Mouse (Mus musculus) heart, postnatal 10 days (tissue): ENCODE results near the gene Cds2. TPM values are rescaled to one million over a fixed set of nuclear protein-coding genes. Genes with fewer than 3 reads are reported as not detected.

Experiments
- DNase-seq, 2 experiments: peaks; one replicate each; pipeline ENCODE4 v3.0.0; 2021
- intact Hi-C: fragments of 180-260 bp; cut with DNase I; formaldehyde crosslinking; loops from one replicate; pipeline ENCODE4 v1.15.1; 2025
- total RNA-seq, 2 experiments: library from RNA; stranded (reverse); gene quantifications; 2 replicates each; pipeline ENCODE4 v1.2.3; 2021

The Cds2 gene
- total RNA-seq, 2 experiments from 2014 or later, result 82.3 to 85.3 TPM

DNA sequence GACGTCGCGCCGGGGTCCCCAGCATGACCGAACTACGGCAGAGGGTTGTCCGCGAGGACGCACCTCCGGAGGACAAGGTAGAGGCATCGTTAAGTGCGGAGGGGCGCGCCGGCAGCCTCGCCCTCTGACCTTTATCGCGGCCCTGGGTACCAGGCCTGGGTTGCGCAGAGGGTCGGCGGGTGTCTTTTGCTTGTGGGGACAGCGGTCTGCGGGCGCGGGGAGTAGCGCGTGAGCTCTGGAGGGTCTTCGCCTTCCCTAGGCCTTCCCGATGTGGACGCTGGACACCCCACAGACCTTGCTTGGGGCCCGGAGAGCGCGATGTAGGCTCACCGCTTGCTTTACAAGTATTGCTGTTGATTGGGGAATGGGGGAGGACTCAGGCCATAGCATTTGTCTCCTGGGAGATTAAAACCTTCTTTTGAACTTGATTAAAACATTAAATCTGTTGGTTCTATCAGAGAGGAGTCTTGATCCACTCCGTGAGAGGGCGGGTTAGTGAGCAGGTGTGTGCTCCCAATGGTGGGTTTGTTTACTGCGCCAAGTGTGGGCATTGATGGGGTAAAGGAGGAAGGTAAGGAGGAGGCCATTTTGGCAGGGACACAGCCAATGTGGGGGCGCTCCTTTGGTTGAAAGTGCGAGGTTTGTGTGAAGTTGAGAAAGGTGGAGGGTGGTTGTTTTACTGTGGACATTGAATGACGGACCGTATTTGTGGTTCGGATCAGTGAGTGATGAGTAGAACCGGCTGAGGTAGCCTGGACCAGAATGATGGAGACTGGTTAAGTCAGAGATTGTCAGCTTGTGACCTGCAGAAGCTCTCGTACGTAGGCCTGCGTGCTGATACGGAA lies 695 bp downstream of the Cds2 start:
- peak; percentile 42 to 53 for DNase-seq
- intact Hi-C loops, result loop anchor here (2.0 to 5.0 kb wide), 5 partner anchors 17 to 221 kb away; partner anchors contain the start of gene Prokr2

GRCm38 (mm10) chr2:132264266-132264710 lies 1.3 kb downstream of the Cds2 start:
- DNase-seq, result no peak
- intact Hi-C loops, result loop anchor here (2.0 to 5.0 kb wide), 2 partner anchors 17 to 123 kb away; partner anchors contain the start of gene Prokr2

DNA sequence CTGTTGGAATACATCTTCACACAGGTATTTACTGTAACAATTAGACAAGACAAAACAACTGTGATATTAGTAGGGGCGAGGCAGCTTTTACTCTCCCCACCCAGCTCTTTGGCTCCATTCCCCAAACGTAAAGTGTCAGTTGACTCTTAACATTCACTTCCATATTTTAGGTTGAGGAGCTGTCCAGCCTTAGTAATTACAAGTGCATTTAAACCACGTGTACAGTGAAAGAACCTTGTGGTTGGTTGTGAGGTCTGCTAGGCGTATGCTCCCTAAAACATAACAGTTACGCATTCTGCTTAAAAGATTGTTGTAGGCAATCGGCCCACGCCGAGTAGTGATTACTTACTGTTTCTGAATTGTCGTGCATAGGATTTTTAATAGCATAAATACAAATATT lies 2.2 kb downstream of the Cds2 start:
- intact Hi-C loops, result loop anchor here (2.0 kb wide), 1 partner anchor 16 kb away; no protein-coding TSS in a partner anchor
- no peak for DNase-seq

- no peak for DNase-seq
- intact Hi-C loops, result no loop called here
Observed at GRCm38 (mm10) chr2:132266086-132266485, 3.1 kb downstream of the Cds2 start.

DNA sequence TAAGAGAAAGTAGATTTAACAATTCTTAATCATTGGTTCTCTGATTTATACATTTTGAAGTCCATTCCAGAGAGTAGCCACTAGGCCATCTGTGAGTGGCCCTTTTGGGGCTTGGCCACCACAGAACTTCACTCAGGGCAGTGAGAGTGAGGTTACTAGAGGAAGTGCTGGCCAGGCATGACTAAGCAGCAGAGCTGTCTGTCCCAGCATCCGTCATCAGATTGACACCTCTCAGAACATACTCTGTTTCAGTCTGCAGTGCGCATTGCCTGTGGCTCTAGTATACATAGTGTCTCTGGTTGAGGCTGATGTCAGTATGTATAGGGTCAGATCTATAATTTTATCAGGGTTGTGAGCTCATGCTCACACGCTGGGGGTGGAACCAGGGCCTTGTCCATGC lies 6.3 kb downstream of the Cds2 start:
- intact Hi-C loops, result no loop called here
- no peak for DNase-seq

DNA sequence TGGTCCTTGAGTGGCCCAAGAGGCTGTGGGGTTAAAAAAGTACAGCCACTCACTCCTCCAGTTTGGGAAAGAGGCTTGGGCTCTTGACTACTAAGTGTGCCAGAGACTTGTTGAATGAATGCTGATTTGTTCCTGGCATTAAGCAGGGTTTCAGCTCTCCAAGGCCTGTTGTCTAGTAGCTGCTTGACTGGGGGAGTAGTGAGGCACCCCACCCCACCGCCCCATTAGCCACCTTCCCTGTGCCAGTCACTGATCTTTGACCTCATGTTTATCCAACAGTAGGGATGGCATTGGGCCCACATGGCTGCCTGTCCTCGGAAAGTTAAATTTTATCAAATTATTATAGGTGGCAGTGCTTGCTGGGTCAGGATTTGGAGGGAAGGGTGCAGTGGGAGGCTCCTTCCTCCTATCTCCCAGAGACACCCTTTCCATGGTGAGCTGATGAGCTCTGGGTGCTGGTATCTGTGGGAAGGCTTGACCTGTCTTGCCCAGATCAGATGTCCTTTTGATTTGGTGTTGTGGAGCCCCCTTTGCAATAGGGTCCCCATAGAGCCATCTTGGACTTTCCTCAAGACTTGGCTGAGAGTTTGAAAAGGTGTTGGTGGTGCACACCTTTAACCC lies 7.5 kb downstream of the Cds2 start:
- intact Hi-C loops, result no loop called here
- DNase-seq, result peak in 1 of 2 experiments; percentile 46

DNA sequence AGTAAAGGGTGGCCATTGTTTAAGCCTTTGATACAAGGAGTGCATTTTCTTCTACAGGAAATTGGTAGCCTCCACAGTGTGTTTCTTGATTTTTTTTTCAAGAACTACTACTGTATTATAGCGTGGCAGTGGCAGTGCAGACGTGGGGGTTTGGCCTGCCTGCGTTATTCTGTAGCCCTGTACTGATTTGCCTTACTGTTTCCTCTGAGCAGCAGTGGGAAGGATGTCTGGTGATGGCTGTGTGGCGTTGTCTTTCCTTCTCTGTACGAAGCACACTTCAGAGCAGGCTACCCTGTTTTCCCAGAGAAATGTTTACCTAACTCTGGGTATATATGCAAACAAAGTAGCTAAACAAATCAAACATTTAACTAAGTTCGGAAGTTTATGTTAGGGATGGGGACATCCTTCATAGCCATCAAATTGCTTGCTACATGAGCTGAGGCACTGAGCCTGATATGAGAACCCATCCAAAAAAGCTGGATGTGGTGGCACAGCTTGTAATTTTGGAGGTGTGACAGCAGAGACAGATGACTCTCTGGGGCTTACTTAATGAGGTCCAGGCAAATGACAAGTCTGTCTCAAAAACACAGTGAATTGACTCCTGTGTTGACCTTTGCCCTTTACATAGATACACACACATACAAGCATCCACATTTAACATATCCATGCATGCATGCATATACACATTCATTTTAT lies 9.9 kb downstream of the Cds2 start:
- DNase-seq, result no peak
- intact Hi-C loops, result no loop called here

DNA sequence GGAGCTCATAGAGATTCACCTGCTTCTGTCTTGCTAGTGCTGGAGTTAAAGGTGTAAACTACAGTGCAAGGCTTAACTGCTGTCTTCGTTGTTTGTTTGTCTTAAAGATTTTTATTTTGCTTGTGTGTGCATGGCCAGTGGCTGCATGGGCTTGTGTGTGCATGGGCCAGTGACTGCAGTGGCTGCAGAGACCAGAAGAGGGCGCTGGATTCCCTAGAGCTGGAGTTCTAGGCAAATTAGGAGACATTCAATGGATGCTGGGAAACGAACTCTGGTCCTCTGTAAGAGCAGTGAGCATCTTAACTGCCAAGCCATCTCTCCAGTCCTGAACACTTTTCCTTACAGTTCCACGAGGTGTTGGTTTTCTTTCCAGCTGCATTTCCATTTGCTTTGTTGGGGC lies 12.6 kb downstream of the Cds2 start:
- no peak for DNase-seq
- intact Hi-C loops, result no loop called here

GRCm38 (mm10) chr2:132276249-132276648 lies 13.3 kb downstream of the Cds2 start:
- intact Hi-C loops, result no loop called here
- no peak for DNase-seq

DNA sequence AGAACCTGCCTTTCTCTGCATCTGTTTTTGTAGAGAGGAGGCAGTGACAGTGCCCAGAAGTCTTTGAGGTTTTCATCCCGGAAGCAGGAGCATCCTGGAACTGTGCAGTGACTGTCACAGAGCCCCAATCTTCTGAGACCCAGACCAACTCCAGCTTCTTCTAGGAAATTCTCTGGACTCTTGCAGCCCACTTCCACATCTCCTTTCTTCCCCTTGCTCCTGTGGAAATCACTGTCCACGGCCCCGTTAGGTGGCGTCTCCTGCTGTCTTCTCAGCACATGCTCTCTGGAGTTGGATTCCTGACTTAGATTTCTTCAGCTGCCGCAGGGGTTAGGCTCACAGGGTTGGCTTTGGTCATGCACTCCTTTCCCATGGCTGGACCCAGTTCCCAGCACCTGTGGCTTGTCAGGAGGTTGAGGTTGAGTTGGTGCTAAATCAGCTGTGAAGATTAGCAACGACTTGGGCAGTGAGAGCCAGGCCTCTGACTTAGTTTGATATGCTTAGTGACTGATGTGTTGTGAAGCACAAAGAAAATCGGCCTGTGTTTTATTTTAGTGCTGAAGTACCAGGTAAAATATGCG lies 15.4 kb downstream of the Cds2 start:
- intact Hi-C loops, result no loop called here
- DNase-seq, result no peak

GRCm38 (mm10) chr2:132279336-132279882 lies 16.5 kb downstream of the Cds2 start:
- DNase-seq, result no peak
- intact Hi-C loops, result no loop called here

DNA sequence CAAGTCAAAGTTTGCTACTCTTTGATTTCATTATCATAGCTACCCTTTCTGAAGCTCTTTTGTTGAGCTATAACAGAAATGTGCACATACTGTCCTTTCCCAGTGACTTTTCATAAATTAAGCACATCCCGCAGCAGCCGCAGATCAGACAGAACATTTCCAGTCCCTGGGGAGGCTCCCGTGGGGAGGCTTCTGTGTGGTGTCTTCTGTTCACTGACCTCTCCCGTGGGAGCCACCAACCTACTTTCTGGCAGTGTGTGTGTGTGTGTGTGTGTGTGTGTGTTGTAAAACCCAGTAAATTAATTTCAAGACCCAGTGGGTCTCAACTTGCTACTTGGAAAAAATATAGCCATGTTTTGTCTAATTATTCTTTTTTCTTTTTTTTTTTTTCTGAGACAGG lies 17.0 kb downstream of the Cds2 start:
- no peak for DNase-seq
- intact Hi-C loops, result loop anchor here (2.0 kb wide), 1 partner anchor 15 kb away; no protein-coding TSS in a partner anchor

DNA sequence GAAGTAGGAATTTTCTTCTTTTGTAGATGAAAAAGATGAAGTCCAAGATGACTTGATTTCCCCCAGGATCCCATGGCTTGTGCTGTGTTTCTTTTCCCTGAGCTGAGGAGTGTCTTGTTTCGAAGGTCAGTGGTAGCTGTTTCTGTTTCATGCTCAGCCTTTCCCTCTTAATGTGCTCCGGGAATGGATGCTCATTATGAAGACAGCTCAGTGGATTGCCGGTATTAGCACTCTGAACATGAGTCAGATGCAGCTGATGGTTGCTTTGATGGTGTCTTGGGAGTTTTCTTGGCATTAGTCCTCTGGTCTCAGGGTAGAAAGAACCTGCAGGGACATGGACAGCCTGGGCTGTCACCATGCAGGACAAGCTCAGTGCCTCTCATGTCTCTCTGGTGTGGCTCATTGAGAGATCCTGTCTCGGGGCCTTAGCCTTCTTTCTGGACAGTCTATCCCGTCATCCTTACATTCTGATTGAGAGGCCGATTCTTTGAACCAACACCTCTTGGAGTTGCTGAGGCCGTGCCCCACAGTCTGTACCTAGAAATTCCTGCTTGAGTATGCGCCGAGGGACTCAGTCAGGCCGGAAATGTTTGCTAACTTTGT lies 17.7 kb downstream of the Cds2 start:
- no peak for DNase-seq
- intact Hi-C loops, result loop anchor here (2.0 kb wide), 1 partner anchor 16 kb away; no protein-coding TSS in a partner anchor

DNA sequence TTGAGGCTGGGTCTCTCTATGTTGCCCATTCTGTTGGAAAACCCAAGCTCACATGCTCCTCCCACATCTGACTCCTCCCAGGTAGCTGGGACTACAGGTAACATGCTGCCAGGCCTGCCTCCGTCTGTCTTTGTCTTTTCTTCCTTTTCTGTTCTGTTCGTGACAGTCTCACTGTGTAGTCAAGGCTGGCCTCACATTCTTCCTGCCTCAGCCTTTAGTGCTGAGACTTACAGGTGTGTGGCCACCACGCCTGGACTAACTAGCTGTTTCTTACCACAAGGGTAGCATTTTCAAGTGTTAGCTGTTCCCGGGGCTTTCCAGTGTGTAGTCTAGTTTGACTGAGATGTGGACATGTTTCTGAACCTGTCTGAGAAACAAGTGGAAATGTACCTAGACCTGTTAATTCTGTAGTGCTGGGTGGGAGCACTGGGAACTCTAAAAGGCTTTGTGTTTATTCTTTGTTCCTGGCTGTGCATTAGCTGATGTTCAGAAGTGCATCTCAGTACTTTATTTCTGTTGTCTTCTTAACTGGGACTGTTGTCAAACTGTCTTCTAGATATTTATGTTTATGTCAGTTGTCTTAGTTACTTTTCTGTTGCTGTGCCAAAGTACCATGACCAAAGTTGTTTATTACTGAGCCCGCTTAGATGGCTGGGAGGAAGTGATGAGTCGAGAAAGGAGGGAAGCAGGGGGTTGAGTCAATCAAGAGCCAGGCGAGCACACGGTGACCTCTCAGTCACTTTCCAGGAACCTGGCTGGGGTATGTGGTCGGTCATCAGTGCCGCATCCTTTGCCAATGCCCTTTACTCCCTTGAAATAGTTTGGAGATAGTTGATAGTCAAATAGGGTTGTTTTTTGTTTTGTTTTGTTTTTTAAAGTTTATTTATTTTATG lies 18.9 kb downstream of the Cds2 start:
- intact Hi-C loops, result loop anchor here (2.0 kb wide), 1 partner anchor 17 kb away; no protein-coding TSS in a partner anchor
- peak in 1 of 2 experiments; percentile 27 for DNase-seq

- peak in 1 of 2 experiments; percentile 45 for DNase-seq
- intact Hi-C loops, result no loop called here
Observed at GRCm38 (mm10) chr2:132282453-132283174, 19.7 kb downstream of the Cds2 start.

DNA sequence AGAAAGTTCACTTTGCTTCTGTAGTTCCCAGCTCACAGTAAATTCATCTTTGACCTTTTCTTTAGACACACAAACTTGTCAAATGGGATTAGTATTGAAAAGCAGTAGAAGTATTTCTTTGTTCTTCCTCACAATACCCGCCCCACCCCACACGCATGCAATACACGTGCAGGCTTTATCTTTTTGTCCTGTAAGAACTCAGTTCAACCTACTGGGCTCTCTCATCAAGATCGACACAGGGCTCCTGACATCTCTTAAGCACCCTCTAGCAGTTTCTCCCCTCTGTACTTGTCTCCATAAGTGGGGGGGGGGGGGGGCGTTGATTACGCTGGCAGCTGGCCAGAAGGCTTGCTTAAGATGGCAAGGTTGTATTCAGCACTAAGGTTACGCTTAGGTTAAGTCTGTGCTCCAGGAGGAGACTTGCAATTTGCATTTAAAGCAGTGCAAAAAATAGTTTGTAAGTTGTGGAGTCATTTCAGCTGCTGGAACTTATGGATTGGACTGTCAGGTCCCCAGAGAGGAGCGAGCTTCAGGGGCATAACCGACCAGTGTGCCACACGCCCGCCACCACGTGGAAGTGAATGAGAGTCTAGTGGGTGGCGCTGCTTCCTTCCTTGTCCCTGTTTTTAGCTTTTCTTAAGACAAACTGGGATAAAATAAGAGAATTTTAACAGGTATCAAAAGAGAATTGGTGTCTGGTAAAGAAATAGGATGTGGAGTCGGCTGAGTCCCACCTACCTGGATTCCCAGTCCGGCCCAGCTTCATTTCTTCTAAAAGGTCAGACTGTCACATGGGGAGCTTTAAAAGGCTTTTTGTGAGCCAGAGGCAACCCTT lies 20.5 kb downstream of the Cds2 start:
- intact Hi-C loops, result no loop called here
- DNase-seq, result no peak

DNA sequence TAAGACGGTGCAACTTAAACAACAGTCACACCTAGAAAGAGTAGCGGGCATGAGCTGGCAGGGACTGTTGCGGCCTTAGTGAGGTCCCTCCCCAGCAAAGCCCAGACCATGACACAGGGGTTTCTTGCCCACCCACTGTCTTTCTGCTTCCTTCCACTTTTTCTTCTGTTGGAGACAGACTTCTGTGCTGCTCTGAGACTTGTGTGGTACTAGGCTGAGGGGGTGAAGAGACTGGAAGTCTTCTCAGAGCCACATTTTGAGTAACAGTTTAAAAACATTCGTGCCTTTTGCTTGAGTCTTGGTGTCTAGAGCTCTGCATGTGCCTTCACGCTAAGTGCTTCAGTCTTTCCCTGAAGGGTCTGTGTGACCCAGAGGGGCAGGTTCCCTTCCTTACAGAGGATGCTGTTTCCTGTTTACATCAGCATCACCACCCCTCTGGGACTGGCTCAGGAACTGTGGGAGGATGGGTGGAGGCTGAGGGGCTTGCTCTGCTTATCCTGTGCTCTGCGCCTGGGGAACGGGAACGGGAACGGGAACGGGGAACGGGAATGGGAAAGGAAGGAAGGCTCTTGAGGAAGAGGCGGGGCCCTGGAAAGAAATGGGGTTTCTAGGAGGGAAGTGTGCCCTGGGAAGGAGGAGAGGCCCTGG lies 21.7 kb downstream of the Cds2 start:
- DNase-seq, result peak; percentile 75 to 83
- intact Hi-C loops, result no loop called here
